Mouse (Mus musculus) frontal cortex, adult (tissue): Measurements from ENCODE around the gene Fam210b.
"Not testable (repeated sequence)": the region's sequence is repeated elsewhere in the genome, so short reads cannot be mapped to it uniquely, and the experiment has no call there.

Experiments
- ATAC-seq: cut with Nextera tagmentation; 2 replicates; pipeline ENCODE4 v1.9.2; 2017; ENCODE audit warnings: mild to moderate bottlenecking, moderate library complexity, mixed read lengths; ENCODE audit not compliant: low TSS enrichment

Fam210b gene

DNA sequence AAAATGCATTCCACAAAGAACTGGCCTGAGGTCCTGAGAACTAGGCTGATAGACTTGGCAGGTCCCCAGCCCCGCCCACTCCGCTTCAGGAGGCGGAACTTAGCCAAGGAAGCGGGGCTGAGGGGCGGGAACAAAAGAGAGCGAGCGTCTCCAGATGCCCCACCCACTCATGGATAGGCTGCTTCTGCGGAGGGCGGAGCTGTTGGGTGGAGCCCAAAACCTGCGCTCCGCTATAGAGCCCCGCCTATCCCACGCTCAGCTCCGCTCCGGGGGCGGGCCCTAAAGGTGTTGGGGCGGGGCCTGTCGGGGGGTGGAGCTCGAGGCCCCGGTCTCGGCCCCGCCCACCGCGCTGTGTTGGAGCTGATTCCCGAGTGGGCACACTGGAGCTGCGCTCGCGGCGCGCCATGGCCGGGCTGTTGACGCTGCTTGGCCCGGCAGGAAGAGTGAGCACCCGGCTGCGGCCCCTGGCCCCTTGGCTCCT, at the start of gene Fam210b:
Gene Fam210b (plus strand): TSS at position 308 of the 481 bp plus-strand sequence.
- peak; percentile 88 for ATAC-seq

DNA sequence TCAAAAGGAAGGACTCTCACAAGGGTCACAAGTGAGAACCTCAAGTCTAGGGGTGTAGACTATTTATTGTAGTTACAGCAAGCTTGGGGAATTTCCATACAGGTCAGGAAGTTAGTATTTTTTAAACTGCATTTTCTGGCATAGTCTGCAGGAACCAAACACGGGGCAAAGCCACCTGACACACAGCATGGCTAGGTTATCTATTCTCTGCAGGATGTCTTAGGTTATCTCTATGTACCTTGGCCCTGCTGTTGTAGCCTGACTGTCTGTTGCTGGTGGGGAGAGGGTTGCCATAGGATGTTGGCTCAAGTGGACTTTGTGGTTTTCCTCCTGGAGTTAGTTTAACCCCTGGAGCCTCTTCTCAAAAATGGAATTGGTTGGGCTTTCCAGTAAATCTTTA, 47.3 kb upstream of the Fam210b start:
- no peak for ATAC-seq

DNA sequence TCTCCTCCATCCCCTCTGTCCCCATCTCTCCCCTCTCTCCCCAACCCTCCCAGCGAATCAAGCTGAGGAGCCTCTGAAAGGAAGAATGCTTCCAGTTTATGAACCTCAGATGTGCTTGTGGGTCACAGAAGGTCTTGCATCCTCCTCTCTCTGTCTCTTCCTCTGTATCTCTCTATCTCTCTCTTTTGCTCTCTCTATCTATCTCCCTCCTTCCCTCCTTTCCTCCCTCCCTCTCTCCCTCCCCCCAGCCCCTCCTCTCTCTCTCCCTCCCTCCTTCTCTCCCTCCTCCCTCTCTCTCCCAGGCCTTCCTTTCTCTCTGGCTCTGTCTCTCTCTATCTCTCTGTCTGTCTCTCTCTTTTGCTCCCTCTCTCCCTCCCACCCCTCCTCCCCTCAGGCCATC, 46.8 kb upstream of the Fam210b start:
- ATAC-seq = no peak

GRCm38 (mm10) chr2:172299126-172299921, 46.0 kb upstream of the Fam210b start:
- no peak for ATAC-seq

DNA sequence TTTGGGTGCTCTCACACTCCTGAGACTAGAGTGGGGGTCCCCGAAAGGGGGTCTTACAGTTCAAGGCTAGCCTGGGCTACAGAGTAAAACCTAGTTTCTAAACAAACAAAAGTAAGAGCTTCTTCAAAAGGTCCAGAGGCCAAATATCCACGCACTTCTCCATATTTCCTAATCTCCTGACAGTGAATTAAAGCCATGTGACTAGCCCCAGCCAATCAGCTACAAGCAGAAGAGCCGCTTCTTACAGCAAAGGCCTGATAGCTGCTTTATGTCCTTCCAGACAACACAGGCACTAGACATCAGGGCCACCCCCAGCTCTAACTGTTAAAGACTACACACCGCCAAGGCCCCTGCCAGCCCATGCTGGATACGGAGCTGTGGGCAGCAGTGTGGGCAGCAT, 43.0 kb upstream of the Fam210b start:
- no peak for ATAC-seq

DNA sequence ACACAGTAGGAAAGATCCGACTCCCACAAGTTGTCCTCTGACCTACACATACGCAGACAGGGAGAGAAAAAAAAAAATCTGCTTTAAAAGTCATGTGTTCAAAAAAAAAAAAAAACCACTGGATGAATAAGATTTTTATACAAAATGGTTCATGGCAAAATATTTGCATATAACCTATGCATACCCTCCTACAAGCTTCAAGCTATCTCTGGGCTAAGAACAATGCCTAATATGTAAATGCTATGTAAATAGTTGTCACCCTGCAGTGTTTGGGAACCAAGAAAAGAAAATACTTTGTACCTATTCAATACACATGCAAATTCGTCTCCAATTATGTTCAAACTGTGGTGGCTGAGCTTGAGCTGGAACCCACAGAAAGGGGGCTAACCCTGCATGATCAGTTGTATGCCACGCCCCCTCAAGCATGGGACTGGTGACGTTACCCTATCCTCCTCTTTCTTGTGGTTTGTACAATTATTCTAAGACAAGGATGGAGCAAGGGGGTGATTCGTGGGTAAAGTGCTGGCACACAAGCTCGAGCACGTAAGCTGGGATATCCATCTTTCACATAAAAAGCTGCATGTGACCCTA, 41.2 kb upstream of the Fam210b start:
- ATAC-seq = no peak

GRCm38 (mm10) chr2:172305546-172305945, 39.8 kb upstream of the Fam210b start:
- ATAC-seq = not testable (repeated sequence)

DNA sequence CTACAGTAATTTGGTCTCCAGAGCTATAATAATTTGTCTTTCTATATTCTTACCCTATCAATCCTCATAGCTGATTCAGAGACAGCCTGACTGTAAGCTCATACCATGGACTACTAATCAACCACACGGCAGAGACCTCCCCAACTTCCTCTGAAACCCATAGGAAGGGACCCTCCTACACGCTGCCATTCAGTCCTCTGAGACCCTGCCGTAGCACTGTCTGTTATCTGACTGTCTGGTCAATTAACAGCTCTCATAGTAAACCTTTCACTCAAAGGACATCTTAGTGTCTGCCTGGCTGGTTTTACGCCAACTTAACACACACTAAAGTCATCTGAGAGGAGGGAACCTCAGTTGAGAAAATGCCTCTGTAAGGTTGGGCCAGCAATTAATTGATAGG, 38.8 kb upstream of the Fam210b start:
- ATAC-seq = no peak

GRCm38 (mm10) chr2:172311731-172312130, 33.6 kb upstream of the Fam210b start:
- ATAC-seq = no peak

- no peak for ATAC-seq
Observed at GRCm38 (mm10) chr2:172320878-172321277, 24.5 kb upstream of the Fam210b start.

DNA sequence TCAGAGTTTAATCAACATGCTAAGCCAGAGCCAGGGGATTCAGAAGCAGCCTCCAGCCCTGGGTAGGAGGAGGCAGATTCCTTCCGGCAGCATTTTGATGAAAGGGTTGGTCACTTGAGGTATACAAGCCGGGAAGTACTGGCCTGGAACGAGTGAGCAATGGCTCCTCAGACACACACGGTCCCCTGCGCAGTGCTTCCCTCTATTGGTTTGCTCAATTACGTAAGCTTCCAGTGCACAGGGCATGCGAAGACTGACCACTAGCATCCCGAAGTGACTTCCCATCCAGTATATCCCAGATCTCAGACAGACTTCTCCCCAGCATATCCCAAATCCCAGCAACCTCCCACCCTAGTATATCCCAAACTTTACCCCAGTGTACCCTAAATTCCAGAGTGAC, 17.1 kb upstream of the Fam210b start:
- ATAC-seq = no peak

DNA sequence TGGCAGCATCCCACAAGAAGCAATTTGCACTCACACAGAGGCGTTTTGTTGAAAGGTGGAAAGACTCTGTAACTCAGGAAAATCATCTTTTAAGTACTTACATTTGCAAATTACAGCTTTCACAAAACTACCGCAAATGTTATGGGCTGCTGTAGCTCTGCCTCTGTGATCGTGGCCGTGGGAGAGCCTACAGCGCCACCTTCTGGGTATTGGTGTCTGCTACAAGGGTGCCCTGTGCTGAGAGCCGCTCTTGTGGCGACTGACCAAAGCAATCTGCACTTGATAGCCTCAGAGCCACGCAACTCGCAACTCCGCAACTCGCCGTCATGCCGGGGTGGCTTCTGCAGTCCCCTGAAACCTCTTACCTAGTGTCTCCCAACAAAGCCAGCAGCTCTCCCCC, 16.2 kb upstream of the Fam210b start:
- peak; percentile 98 for ATAC-seq

DNA sequence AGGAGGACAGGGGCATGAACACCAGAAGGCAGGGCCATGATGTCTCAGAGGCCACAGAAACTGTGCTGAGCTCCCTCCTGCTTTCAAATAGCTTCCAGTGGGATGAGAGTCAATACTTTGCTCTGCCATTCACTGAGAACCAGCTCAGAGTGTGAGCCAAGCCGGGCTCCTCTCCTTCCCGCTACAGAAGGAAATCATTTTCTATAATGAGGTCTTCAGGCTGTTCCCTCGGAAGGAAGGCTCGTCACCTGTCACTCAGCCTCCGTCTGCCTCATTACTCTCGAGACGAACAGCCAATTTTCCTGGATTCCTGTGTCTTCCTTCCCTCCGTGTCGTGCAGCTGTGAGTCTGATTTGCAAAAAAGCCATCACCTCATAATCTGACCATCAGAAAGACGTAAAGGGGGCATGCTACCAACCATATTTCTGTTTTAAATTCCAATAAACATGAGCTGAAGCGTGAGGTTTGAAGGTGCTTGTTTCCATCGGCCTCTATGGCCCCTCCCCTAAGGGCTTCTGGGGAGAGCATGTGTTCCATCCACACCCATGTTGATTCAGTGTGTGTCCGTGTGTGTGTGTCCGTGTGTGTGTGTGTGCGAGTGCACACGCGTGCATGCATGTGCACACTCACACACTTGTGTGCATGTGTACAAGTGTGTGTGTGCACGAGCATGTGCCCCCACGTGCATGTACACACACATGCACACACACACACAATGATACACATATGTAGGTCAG, 7.0 kb upstream of the Fam210b start:
- no peak for ATAC-seq

DNA sequence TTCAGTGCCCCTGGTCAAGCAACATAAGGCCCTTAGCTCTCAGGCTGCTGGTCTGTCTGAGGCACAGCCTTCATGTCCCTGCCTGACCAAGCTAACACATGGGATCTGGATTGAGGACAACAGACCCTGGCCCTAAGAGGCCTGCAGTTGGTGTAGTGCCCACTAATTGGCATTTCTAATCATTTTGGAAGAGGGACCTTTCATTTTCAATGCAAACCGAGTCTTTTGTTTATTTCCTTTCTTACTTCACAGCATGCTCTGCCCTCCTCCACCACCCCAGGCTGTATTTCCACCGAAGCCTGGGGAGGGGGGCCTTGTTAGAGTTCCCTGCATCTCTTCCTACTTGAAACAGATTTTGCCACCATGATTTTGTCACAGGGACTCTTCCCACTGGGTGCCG, 4.4 kb upstream of the Fam210b start:
- ATAC-seq = no peak

GRCm38 (mm10) chr2:172341606-172342005, 3.8 kb upstream of the Fam210b start:
- ATAC-seq = no peak

- ATAC-seq = no peak
Observed at GRCm38 (mm10) chr2:172343751-172344150, 1.6 kb upstream of the Fam210b start.

GRCm38 (mm10) chr2:172344669-172345068, 696 bp upstream of the Fam210b start:
- no peak for ATAC-seq

DNA sequence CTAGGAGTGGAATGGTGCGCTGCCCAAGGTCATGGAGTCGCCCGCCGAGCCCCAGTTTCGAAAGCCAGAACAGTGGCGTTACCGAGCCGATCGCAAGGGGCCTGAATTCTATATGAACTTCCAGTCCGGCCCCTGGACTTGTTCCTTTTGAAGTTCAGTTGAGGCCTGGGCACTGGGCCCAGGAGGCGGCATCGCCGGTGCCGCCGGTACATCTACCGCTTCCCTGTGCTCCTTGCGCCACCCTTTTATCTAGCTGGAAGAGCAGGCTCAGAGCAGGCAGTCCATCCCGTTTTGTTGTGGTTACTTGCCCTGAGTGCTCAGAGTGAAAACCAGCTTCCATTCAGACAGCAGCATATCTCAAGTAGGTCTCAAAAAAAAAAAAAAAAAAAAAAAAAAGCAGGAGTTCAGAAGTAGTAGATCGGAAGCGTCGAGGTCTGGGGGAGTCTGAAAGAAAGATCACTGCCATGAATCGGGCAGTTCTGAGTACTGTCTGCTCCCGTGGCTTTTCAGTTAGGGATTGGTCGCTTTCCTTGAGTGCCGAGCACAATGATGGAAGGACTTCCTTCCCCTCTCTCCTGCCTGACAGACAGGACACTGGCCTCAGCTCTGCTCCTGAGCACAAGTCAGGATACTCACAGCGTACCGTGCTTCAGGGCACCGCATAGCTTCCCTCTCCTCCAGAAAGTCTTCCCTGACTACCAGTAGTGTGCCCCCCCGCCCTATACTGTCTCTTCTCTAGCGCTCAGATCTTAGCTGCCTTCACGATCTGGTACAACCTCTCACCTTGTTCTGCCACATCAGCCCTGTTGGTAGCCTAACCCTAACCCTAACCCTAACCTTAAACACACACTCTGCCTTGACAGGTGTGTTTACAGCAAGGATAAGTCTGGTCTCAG, 917 bp downstream of the Fam210b start:
- peak; percentile 60 for ATAC-seq

DNA sequence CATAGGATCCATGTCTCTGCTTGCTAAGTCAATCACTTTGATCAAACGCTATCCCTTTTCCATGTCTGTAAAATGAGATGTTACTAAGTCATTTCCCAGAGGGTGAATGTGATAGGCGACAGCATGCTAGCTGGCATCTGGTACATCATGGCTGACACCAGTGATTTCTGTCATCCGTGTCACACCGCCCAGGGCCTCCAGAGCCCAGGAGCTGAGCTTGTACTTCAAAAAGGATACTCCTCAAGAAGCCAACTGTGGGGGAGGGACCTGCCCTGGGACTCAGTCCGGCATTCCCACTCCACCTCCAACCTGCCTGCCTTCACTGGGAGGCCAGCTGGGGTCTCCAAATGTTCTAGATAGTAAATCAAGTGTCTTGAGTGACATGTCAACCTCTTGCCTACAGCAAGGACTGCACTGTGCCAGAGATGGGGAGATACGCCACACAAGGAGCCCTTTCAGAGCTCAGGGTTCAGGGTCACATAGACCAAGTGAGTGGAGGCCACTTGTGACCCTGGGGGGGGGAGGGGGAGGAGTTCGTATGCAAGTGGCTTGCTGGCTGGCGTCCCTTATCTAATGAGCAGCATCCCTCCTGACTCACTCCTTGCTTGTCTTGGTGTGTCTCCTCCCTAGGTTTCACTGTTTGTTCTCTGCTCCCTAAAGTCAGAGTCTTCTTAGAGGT, 1.7 kb downstream of the Fam210b start:
- ATAC-seq = no peak

GRCm38 (mm10) chr2:172348297-172348950, 3.1 kb downstream of the Fam210b start:
- ATAC-seq = no peak

DNA sequence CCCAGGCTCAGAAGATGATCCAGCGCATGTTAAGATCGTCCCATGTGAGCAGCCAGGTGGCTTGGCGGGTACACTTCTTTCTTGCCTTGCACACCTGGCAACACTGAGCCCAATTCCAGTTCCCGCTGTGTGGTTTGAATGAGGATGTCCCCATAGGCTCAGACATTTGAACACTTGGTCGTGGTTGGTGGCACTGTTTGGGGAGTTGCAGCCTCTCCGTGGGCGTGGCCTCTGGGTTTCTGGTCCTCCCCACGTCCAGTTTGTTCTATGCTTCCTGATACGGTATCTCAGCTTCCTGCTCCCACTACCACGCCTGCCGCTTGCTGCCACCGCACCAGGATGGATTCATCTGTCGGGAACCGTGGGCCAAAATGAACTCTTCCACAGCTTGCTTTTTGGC, 4.4 kb downstream of the Fam210b start:
- ATAC-seq = no peak
